Mouse (Mus musculus): ENCODE results near the gene Padi3. TPM values are rescaled to one million over a fixed set of nuclear protein-coding genes. Genes with fewer than 3 reads are reported as not detected.

The Padi3 gene
- polyA plus RNA-seq, 1 experiment = 1.1 TPM

- Histone ChIP-seq H3K36me3 (ENCODE audit: control insufficient read depth, insufficient read depth) (no peaks in the 10 kb centered on the region), H3K4me3 (ENCODE audit: insufficient read depth, poor library complexity, severe bottlenecking) (no peak overlapping the region), H3K79me2 (ENCODE audit: control insufficient read depth, insufficient read depth) (no peaks in the 10 kb centered on the region), H3ac (ENCODE audit: control insufficient read depth, insufficient read length, low read depth) (no peak overlapping the region), H3K27me3 (ENCODE audit: control insufficient read depth, insufficient read depth, insufficient read length) (no peaks in the 10 kb centered on the region), H3K79me3 (ENCODE audit: low read depth) (no peaks in the 10 kb centered on the region)
- no peak for TF ChIP-seq CTCF (IDR thresholded peaks at IDR 0.05; ENCODE audit: control insufficient read depth, insufficient read depth, insufficient read length)
- no peak for TF ChIP-seq MAX (IDR thresholded peaks at IDR 0.05)
- TF ChIP-seq FOSL1 (IDR thresholded peaks at IDR 0.05; ENCODE audit: insufficient read depth, low read length, poor library complexity, severe bottlenecking) = no peak
- peak; percentile 96 for TF ChIP-seq MYOD1 (IDR thresholded peaks at IDR 0.05; ENCODE audit: control insufficient read depth, insufficient read length, low read depth)
- TF ChIP-seq CEBPB (IDR thresholded peaks at IDR 0.05; ENCODE audit: low read depth) = no peak
These were observed 30.5 kb downstream of the Padi3 start for GRCm38 (mm10) chr4:140779803-140780397.

DNA sequence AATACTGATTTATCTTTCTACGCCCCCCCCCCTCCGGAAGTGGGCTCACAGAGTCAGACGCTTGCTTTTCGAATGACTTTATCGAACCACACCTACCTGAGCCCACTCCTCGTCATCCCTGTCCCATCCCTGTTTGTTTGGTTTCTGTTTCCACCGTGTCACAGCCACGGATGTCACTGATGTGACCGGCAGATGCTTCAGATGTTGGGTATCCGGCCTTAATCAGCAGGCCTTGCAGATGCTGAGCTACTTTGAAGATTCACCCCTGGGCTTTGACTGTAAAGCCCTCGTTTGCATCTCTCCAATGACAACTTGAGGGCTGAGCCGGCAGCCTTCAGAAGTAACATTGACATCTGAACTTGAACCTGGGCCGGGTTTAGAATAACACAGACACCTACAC is 33.8 kb downstream of the Padi3 start:
- TF ChIP-seq MYOG (IDR thresholded peaks at IDR 0.05; ENCODE audit: control insufficient read depth, extremely low read depth, insufficient read length) (no peak), MYOD1 (IDR thresholded peaks at IDR 0.05; ENCODE audit: control insufficient read depth, insufficient read length, low read depth) (no peak), CEBPB (IDR thresholded peaks at IDR 0.05; ENCODE audit: low read depth) (no peak), USF1 (IDR thresholded peaks at IDR 0.05; ENCODE audit: low read depth) (no peak), CTCF (IDR thresholded peaks at IDR 0.05; ENCODE audit: control insufficient read depth, insufficient read depth, insufficient read length) (no peak)
- Histone ChIP-seq H3K36me3 (ENCODE audit: control insufficient read depth, insufficient read depth) (no peaks in the 10 kb centered on the region), H3K79me3 (ENCODE audit: low read depth) (no peaks in the 10 kb centered on the region), H3ac (ENCODE audit: control insufficient read depth, insufficient read length, low read depth) (no peak overlapping the region), H3K4me3 (ENCODE audit: insufficient read depth, poor library complexity, severe bottlenecking) (no peak overlapping the region), H3K79me2 (ENCODE audit: control insufficient read depth, insufficient read depth) (no peaks in the 10 kb centered on the region), H3K27me3 (ENCODE audit: control insufficient read depth, insufficient read depth, insufficient read length) (no peaks in the 10 kb centered on the region)

DNA sequence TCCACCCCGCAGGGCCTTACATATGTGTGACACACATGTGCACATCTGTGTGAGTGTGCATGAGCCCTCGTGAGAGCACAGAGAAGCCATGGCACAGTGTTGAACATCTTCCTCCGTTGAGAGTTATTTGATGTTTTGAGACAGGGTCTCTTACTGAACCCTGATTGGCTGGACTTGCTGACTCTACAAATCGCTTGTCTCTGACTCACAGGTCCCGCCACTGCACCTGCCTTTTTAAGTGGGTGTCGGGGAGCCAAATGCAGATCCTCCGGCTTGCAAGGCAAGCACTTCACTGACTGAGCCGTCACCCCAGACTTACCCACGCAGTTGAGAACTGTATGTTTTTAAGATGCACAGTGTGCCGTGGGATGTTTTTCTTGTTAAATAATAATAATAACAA is 34.6 kb downstream of the Padi3 start:
- no peaks in the 10 kb centered on the region for H3K79me2 ChIP-seq (ENCODE audit: control insufficient read depth, insufficient read depth)
- H3ac ChIP-seq (ENCODE audit: control insufficient read depth, insufficient read length, low read depth) = no peak overlapping the region
- TF ChIP-seq CEBPB (IDR thresholded peaks at IDR 0.05; ENCODE audit: low read depth) (no peak), MYOD1 (IDR thresholded peaks at IDR 0.05; ENCODE audit: control insufficient read depth, insufficient read length, low read depth) (no peak), CTCF (IDR thresholded peaks at IDR 0.05; ENCODE audit: control insufficient read depth, insufficient read depth, insufficient read length) (no peak), USF1 (IDR thresholded peaks at IDR 0.05; ENCODE audit: low read depth) (no peak), MYOG (IDR thresholded peaks at IDR 0.05; ENCODE audit: control insufficient read depth, extremely low read depth, insufficient read length) (no peak), FOSL1 (IDR thresholded peaks at IDR 0.05; ENCODE audit: insufficient read depth, low read length, poor library complexity, severe bottlenecking) (no peak), MAX (IDR thresholded peaks at IDR 0.05) (no peak)
- H3K27me3 ChIP-seq (ENCODE audit: control insufficient read depth, insufficient read depth, insufficient read length) = no peaks in the 10 kb centered on the region
- H3K4me3 ChIP-seq (ENCODE audit: insufficient read depth, poor library complexity, severe bottlenecking) = no peak overlapping the region
- no peaks in the 10 kb centered on the region for H3K79me3 ChIP-seq (ENCODE audit: low read depth)
- H3K36me3 ChIP-seq (ENCODE audit: control insufficient read depth, insufficient read depth) = no peaks in the 10 kb centered on the region

- H3K27me3 ChIP-seq (ENCODE audit: control insufficient read depth, insufficient read depth, insufficient read length) = no peaks in the 10 kb centered on the region
- H3K79me2 ChIP-seq (ENCODE audit: control insufficient read depth, insufficient read depth) = no peaks in the 10 kb centered on the region
- no peak overlapping the region for H3K4me3 ChIP-seq (ENCODE audit: insufficient read depth, poor library complexity, severe bottlenecking)
- H3K79me3 ChIP-seq (ENCODE audit: low read depth) = no peaks in the 10 kb centered on the region
- H3K36me3 ChIP-seq (ENCODE audit: control insufficient read depth, insufficient read depth) = no peaks in the 10 kb centered on the region
- TF ChIP-seq CTCF (IDR thresholded peaks at IDR 0.05; ENCODE audit: control insufficient read depth, insufficient read depth, insufficient read length) (no peak), MYOG (IDR thresholded peaks at IDR 0.05; ENCODE audit: control insufficient read depth, extremely low read depth, insufficient read length) (no peak), CEBPB (IDR thresholded peaks at IDR 0.05; ENCODE audit: low read depth) (no peak), USF1 (IDR thresholded peaks at IDR 0.05; ENCODE audit: low read depth) (no peak), MAX (IDR thresholded peaks at IDR 0.05) (no peak), FOSL1 (IDR thresholded peaks at IDR 0.05; ENCODE audit: insufficient read depth, low read length, poor library complexity, severe bottlenecking) (no peak), MYOD1 (IDR thresholded peaks at IDR 0.05; ENCODE audit: control insufficient read depth, insufficient read length, low read depth) (no peak)
- no peak overlapping the region for H3ac ChIP-seq (ENCODE audit: control insufficient read depth, insufficient read length, low read depth)
These were observed 35.6 kb downstream of the Padi3 start for GRCm38 (mm10) chr4:140774893-140775292.

DNA sequence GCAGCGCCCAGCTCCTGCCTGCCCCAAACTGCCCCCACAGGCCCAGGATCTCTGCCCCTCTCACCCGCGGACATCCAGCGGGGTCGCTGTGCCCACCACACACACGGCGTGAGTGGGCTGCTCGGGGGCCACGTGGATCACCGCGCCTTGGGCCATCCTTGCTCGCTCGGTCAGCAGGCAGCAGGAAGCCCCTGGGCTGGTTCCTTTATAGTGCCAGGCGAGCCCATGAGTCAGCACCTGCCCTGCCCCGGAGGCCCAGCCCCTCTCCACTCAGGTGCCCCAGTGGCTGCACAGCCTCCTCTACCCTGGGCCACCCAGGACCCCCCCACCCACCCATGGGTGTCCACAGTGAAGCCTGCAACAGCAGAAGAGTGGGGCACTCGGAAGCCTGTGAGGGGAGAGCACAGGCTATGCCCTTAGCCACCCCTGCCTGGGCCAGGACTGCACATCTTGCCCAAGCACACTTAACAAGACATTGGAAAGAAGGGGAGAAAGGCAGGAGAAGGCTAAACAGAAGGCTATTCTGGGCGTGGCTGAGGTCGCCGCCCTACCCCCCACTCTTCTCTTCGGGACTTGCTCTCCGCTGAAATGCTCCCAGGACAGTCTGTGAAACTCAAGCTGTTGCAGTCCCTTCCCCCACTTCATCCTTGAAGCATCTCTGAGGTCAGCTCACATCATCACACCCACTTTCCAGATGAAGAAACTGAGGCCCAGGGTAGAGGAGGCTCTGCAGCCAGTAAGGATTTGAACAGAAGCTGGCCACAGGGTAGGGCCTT is 36.2 kb downstream of the Padi3 start, which contains the start of gene Padi4:
Padi4 (minus strand) TSS at position 212 of the 776 bp plus-strand sequence.
- H3K4me3 ChIP-seq (ENCODE audit: insufficient read depth, poor library complexity, severe bottlenecking) = no peak within 1 kb of the TSS
- H3K79me2 ChIP-seq (ENCODE audit: control insufficient read depth, insufficient read depth) = no peaks in the 10 kb centered on the region
- TF ChIP-seq CTCF (IDR thresholded peaks at IDR 0.05; ENCODE audit: control insufficient read depth, insufficient read depth, insufficient read length) (no peak), MYOG (IDR thresholded peaks at IDR 0.05; ENCODE audit: control insufficient read depth, extremely low read depth, insufficient read length) (no peak), CEBPB (IDR thresholded peaks at IDR 0.05; ENCODE audit: low read depth) (no peak), USF1 (IDR thresholded peaks at IDR 0.05; ENCODE audit: low read depth) (no peak), MAX (IDR thresholded peaks at IDR 0.05) (no peak), FOSL1 (IDR thresholded peaks at IDR 0.05; ENCODE audit: insufficient read depth, low read length, poor library complexity, severe bottlenecking) (no peak), MYOD1 (IDR thresholded peaks at IDR 0.05; ENCODE audit: control insufficient read depth, insufficient read length, low read depth) (no peak)

More for the DNA sequence above, 36.2 kb downstream of the Padi3 start, which contains the start of gene Padi4:
- Histone ChIP-seq H3K27me3 (ENCODE audit: control insufficient read depth, insufficient read depth, insufficient read length) (no peaks in the 10 kb centered on the region), H3ac (ENCODE audit: control insufficient read depth, insufficient read length, low read depth) (no peak within 1 kb of the TSS), H3K36me3 (ENCODE audit: control insufficient read depth, insufficient read depth) (no peaks in the 10 kb centered on the region), H3K79me3 (ENCODE audit: low read depth) (no peaks in the 10 kb centered on the region)

Data from C2C12 (cell line).